Mouse (Mus musculus): ENCODE measurements around the gene Ttll7.

DNA sequence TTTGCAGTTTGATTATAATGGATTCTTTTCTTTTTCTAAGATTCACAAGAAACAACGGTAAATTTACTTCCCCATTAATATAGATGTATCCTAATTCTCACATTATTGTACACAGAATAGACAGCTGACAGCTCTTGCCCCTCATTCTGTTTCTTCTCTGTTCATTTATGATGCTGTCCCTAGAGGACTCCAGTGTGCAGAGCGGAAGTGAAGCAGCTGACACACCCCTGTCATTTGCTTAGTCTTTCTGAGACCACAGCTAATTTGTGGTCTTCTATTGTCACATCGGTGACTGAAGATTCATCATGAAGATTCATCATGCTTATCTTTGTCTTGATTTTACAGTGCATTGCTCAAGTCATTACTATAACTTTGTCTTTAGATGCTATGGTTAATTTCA lies 126.1 kb downstream of the Ttll7 start:
- no peak for TF ChIP-seq CTCF (IDR thresholded peaks at IDR 0.05; ENCODE audit: extremely low read depth, insufficient read depth, insufficient read length, insufficient replicate concordance)
- TF ChIP-seq POLR2A (IDR thresholded peaks at IDR 0.05; ENCODE audit: low read depth, low read length) = no peak
